Mouse (Mus musculus) ovary, postnatal 10 days (tissue): ENCODE data around the gene Glis3.

Experiments
- DNase-seq: peaks from one replicate; pipeline ENCODE4 v3.0.0; 2022; ENCODE audit warnings: low spot score

Glis3 gene

GRCm38 (mm10) chr19:28246186-28246585, 433.7 kb downstream of the Glis3 start:
- DNase-seq: no peak

- no peak for DNase-seq
These were observed 441.8 kb downstream of the Glis3 start for GRCm38 (mm10) chr19:28238073-28238472.

GRCm38 (mm10) chr19:28237621-28238020, 442.3 kb downstream of the Glis3 start:
- DNase-seq: no peak

GRCm38 (mm10) chr19:28235571-28235970, 444.3 kb downstream of the Glis3 start:
- no peak for DNase-seq

- no peak for DNase-seq
These were observed 444.8 kb downstream of the Glis3 start for GRCm38 (mm10) chr19:28235096-28235495.

GRCm38 (mm10) chr19:28234676-28235075, 445.2 kb downstream of the Glis3 start:
- DNase-seq: no peak

GRCm38 (mm10) chr19:28231511-28231910, 448.4 kb downstream of the Glis3 start:
- no peak for DNase-seq

- DNase-seq: no peak
These were observed 452.4 kb downstream of the Glis3 start for GRCm38 (mm10) chr19:28227526-28227925.

- no peak for DNase-seq
These were observed 454.2 kb downstream of the Glis3 start for GRCm38 (mm10) chr19:28225651-28226050.

GRCm38 (mm10) chr19:28211630-28212029, 468.2 kb downstream of the Glis3 start:
- DNase-seq: no peak
